Mouse (Mus musculus): ENCODE data around the gene Tacr1. TPM values are rescaled to one million over a fixed set of nuclear protein-coding genes. Genes with fewer than 3 reads are reported as not detected.

Tacr1 gene
- polyA plus RNA-seq, 1 experiment: 0.05 TPM

DNA sequence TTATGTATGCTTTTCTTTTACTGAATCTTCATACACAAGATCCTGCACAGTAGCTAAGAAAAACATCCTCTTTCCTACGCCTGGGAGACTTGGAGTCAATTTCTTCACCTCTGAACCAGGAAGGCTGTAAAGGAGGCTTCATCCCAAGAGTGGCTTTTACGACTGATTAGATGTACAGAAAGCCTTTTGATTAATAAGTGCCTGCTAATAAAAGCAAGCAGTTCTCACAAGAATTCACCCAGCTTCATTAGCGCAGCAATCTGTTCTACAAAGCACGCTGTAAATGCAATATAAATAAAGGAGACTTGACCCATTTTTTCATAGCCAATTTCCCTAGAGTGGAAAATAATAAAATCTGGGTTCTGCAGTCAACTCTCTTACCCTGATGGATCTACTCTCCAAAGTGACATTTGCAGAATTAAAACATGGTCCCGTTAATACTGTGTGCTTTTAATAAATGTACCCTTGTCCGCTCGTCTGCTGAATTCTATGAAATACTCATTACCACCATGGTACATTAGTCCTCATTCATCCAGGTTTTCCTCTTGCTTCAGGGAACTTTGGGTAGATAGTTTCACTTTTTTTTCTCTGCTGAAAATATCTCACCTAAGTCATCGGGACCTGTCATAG, 193.4 kb downstream of the Tacr1 start:
- H3K36me3 ChIP-seq (ENCODE audit: control insufficient read depth, insufficient read depth, low read length): no peaks in the 10 kb centered on the region
- 44% methylated on average over 8 of the region's 8 CpGs for WGBS
- H3K27ac ChIP-seq (ENCODE audit: insufficient read depth, low read depth, low read length): no peak overlapping the region
- no peak for DNase-seq
- TF ChIP-seq CTCF (conservative IDR thresholded peaks at IDR 0.05; ENCODE audit: insufficient read depth, insufficient read length, low read depth, low read length) (no peak), POLR2A (IDR thresholded peaks at IDR 0.05; ENCODE audit: low read depth, low read length) (no peak)
- no peak overlapping the region for H3K4me3 ChIP-seq (ENCODE audit: insufficient read depth, low read depth, low read length)
- H3K4me1 ChIP-seq (ENCODE audit: control insufficient read depth, insufficient read depth, low read length): no peaks in the 10 kb centered on the region
- no peaks in the 10 kb centered on the region; the same call in 1 of the 2 replicates for H3K27me3 ChIP-seq (replicated peaks; ENCODE audit: control insufficient read depth, insufficient read depth, low read length)

DNA sequence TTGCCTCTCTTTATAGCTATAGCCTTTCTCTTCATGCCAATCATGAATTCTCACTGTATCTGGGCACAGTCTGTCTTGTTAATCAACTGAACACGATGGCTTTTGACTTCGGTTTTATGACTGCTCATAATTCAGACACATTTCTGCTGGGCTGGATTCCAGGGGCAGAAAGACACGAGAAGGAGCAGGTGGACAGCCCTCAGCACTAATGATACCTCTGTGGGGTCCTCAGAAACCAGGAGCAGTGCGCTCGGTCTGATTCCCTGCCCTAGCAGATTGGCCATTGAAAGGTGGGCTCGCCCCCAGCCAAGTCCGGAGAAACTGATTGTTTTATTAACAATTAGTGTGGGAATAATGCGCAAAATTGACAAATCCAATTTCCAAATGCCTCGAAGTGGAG, 201.1 kb downstream of the Tacr1 start:
- H3K36me3 ChIP-seq (ENCODE audit: control insufficient read depth, insufficient read depth, low read length): no peaks in the 10 kb centered on the region
- H3K27me3 ChIP-seq (replicated peaks; ENCODE audit: control insufficient read depth, insufficient read depth, low read length): no peaks in the 10 kb centered on the region
- WGBS: 73% methylated on average over 9 of the region's 9 CpGs
- TF ChIP-seq POLR2A (IDR thresholded peaks at IDR 0.05; ENCODE audit: low read depth, low read length) (no peak), CTCF (conservative IDR thresholded peaks at IDR 0.05; ENCODE audit: insufficient read depth, insufficient read length, low read depth, low read length) (no peak)
- H3K4me3 ChIP-seq (ENCODE audit: insufficient read depth, low read depth, low read length): no peak overlapping the region
- no peak overlapping the region for H3K27ac ChIP-seq (ENCODE audit: insufficient read depth, low read depth, low read length)
- no peaks in the 10 kb centered on the region for H3K4me1 ChIP-seq (ENCODE audit: control insufficient read depth, insufficient read depth, low read length)
- DNase-seq: no peak

DNA sequence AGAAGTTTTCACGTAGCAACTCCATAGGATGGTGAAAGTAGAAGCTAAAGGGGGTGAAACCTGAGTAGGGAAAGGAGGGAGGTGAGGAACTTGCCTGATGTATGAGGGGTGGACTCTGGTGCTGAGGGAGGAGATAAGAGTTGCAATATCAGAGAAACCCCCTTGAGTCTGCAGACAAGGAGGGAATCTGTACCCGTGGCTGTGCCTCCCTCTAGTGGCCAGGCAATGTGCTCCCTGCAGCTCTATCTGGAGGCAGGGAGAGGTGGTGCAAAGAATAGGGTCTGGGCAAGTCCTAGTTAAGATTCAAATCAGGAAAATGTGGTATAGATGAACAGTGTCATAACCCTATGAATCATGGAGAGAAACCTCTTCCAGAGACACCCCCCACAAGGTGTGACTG, 201.5 kb downstream of the Tacr1 start:
- no peaks in the 10 kb centered on the region for H3K4me1 ChIP-seq (ENCODE audit: control insufficient read depth, insufficient read depth, low read length)
- H3K27me3 ChIP-seq (replicated peaks; ENCODE audit: control insufficient read depth, insufficient read depth, low read length): no peaks in the 10 kb centered on the region
- DNase-seq: peak; percentile 23
- H3K36me3 ChIP-seq (ENCODE audit: control insufficient read depth, insufficient read depth, low read length): no peaks in the 10 kb centered on the region
- H3K4me3 ChIP-seq (ENCODE audit: insufficient read depth, low read depth, low read length): no peak overlapping the region
- 31% methylated on average over 2 of the region's 2 CpGs for WGBS
- no peak overlapping the region for H3K27ac ChIP-seq (ENCODE audit: insufficient read depth, low read depth, low read length)
- TF ChIP-seq POLR2A (IDR thresholded peaks at IDR 0.05; ENCODE audit: low read depth, low read length) (no peak), CTCF (conservative IDR thresholded peaks at IDR 0.05; ENCODE audit: insufficient read depth, insufficient read length, low read depth, low read length) (peak; percentile 66)

GRCm38 (mm10) chr6:82604791-82605190, 202.7 kb downstream of the Tacr1 start:
- no peak overlapping the region for H3K27ac ChIP-seq (ENCODE audit: insufficient read depth, low read depth, low read length)
- no peaks in the 10 kb centered on the region for H3K27me3 ChIP-seq (replicated peaks; ENCODE audit: control insufficient read depth, insufficient read depth, low read length)
- no peak for TF ChIP-seq CTCF (conservative IDR thresholded peaks at IDR 0.05; ENCODE audit: insufficient read depth, insufficient read length, low read depth, low read length)
- TF ChIP-seq POLR2A (IDR thresholded peaks at IDR 0.05; ENCODE audit: low read depth, low read length): no peak
- no peak overlapping the region for H3K4me3 ChIP-seq (ENCODE audit: insufficient read depth, low read depth, low read length)
- WGBS: 44% methylated on average over 8 of the region's 8 CpGs
- no peaks in the 10 kb centered on the region for H3K36me3 ChIP-seq (ENCODE audit: control insufficient read depth, insufficient read depth, low read length)
- no peaks in the 10 kb centered on the region for H3K4me1 ChIP-seq (ENCODE audit: control insufficient read depth, insufficient read depth, low read length)
- no peak for DNase-seq

DNA sequence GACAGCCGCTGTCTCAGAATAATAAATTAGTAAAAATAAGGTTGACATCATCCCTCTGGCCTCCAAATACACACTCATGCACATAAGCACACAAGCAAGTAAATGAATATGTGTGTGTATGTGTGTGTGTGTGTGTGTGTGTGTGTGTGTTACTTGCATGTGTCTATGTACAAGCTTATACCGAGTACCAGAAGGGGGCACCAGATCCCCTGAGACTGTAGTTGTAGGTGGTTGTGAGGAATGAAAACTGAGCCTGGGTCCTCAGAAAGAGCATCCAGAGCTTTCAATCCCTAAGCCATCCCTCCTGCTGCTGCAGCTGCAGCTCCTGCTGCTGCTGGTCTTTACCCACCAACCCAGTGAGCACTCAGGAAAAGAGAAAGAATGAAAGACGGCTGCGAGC, 206.6 kb downstream of the Tacr1 start:
- TF ChIP-seq POLR2A (IDR thresholded peaks at IDR 0.05; ENCODE audit: low read depth, low read length) (no peak), CTCF (conservative IDR thresholded peaks at IDR 0.05; ENCODE audit: insufficient read depth, insufficient read length, low read depth, low read length) (no peak)

GRCm38 (mm10) chr6:82609339-82609926, 207.3 kb downstream of the Tacr1 start:
- TF ChIP-seq CTCF (conservative IDR thresholded peaks at IDR 0.05; ENCODE audit: insufficient read depth, insufficient read length, low read depth, low read length): no peak
- TF ChIP-seq POLR2A (IDR thresholded peaks at IDR 0.05; ENCODE audit: low read depth, low read length): no peak
- Histone ChIP-seq H3K36me3 (ENCODE audit: control insufficient read depth, insufficient read depth, low read length) (no peaks in the 10 kb centered on the region), H3K4me1 (ENCODE audit: control insufficient read depth, insufficient read depth, low read length) (no peaks in the 10 kb centered on the region), H3K27me3 (replicated peaks; ENCODE audit: control insufficient read depth, insufficient read depth, low read length) (no peaks in the 10 kb centered on the region), H3K27ac (ENCODE audit: insufficient read depth, low read depth, low read length) (no peak overlapping the region), H3K4me3 (ENCODE audit: insufficient read depth, low read depth, low read length) (no peak overlapping the region)
- DNase-seq: no peak
- WGBS: 84% methylated on average over 7 of the region's 7 CpGs

More for the DNA sequence above, 206.6 kb downstream of the Tacr1 start:
- Histone ChIP-seq H3K27me3 (replicated peaks; ENCODE audit: control insufficient read depth, insufficient read depth, low read length) (no peaks in the 10 kb centered on the region), H3K4me1 (ENCODE audit: control insufficient read depth, insufficient read depth, low read length) (no peaks in the 10 kb centered on the region), H3K36me3 (ENCODE audit: control insufficient read depth, insufficient read depth, low read length) (no peaks in the 10 kb centered on the region), H3K4me3 (ENCODE audit: insufficient read depth, low read depth, low read length) (no peak overlapping the region), H3K27ac (ENCODE audit: insufficient read depth, low read depth, low read length) (no peak overlapping the region)
- 98% methylated on average over 4 of the region's 4 CpGs for WGBS
- no peak for DNase-seq

Data from kidney, adult 2 months (tissue).